Mouse (Mus musculus) liver, embryonic 16.5 days (tissue): ENCODE results near the gene Ankrd11. TPM values are rescaled to one million over a fixed set of nuclear protein-coding genes. Genes with fewer than 3 reads are reported as not detected.

Source experiments
- ATAC-seq: fragments of 200-750 bp; cut with Nextera tagmentation; 2 replicates; pipeline ENCODE4 v1.8.0; 2017; ENCODE audit warnings: low read depth, mild to moderate bottlenecking, moderate number of reproducible peaks, moderate library complexity
- H3K27ac ChIP-seq: fragments of 300-500 bp; sonication (generic); 2 replicates; pipeline ENCODE4 v1.5.1; 2014; ENCODE audit warnings: mild to moderate bottlenecking, low read length
- H3K27me3 ChIP-seq: fragments of 300-500 bp; sonication (generic); 2 replicates; pipeline ENCODE4 v1.6.1; 2014; ENCODE audit warnings: low read depth, low read length, mixed read lengths; ENCODE audit not compliant: control insufficient read depth, insufficient read depth
- H3K36me3 ChIP-seq: fragments of 300-500 bp; sonication (generic); 2 replicates; pipeline ENCODE4 v1.6.1; 2014; ENCODE audit warnings: mild to moderate bottlenecking; ENCODE audit not compliant: control insufficient read depth, insufficient read depth
- H3K4me1 ChIP-seq: fragments of 300-500 bp; sonication (generic); 2 replicates; pipeline ENCODE4 v1.6.1; 2014; ENCODE audit warnings: low read depth, low read length, mixed read lengths; ENCODE audit not compliant: control insufficient read depth
- H3K4me2 ChIP-seq: fragments of 300-500 bp; sonication (generic); 2 replicates; pipeline ENCODE4 v1.6.1; 2014; ENCODE audit warnings: low read depth, low read length, mixed read lengths
- H3K4me3 ChIP-seq: fragments of 300-500 bp; sonication (generic); 2 replicates; pipeline ENCODE4 v1.5.1; 2014; ENCODE audit warnings: low read depth, mild to moderate bottlenecking, low read length
- H3K9ac ChIP-seq: fragments of 300-500 bp; sonication (generic); 2 replicates; pipeline ENCODE4 v1.6.1; 2014; ENCODE audit warnings: low read depth, low read length
- H3K9me3 ChIP-seq: fragments of 300-500 bp; sonication (generic); replicated peaks from 2 replicates; pipeline ENCODE4 v1.6.1; 2016; ENCODE audit warnings: low read length; ENCODE audit not compliant: control insufficient read depth
- WGBS: fragments of 180-500 bp; shearing (Covaris S2); extraction: QIAGEN DNeasy Blood & Tissue Kit; methylation state at CpG from one replicate; pipeline ENCODE4 v1.1.7; 2014; ENCODE audit not compliant: insufficient replicate concordance; 5-methylcytosine and 5-hydroxymethylcytosine counted together
- polyA plus RNA-seq: library from polyadenylated mRNA; unstranded; fragments of >200 nt; fragmentation: Nextera tagmentation; extraction: Ambion mirVana; gene quantifications from 2 replicates; pipeline ENCODE4 v1.2.1, GENCODE M21; 2015

Gene Ankrd11
- polyA plus RNA-seq, 1 experiment from 2014 or later, result 8.6 TPM

GRCm38 (mm10) chr8:123042974-123043625, 1.0 kb upstream of the Ankrd11 start:
- Histone ChIP-seq H3K9ac (peak overlapping the region; percentile 98), H3K4me1 (peaks cover 37% of the 10 kb centered on the region), H3K9me3 (no peaks in the 10 kb centered on the region), H3K27me3 (no peaks in the 10 kb centered on the region), H3K27ac (peak overlapping the region; percentile 100), H3K36me3 (no peaks in the 10 kb centered on the region), H3K4me3 (peak overlapping the region; percentile 93), H3K4me2 (peak overlapping the region; percentile 79)
- no peak for ATAC-seq
- 9% methylated on average over 22 of the region's 22 CpGs for WGBS

DNA sequence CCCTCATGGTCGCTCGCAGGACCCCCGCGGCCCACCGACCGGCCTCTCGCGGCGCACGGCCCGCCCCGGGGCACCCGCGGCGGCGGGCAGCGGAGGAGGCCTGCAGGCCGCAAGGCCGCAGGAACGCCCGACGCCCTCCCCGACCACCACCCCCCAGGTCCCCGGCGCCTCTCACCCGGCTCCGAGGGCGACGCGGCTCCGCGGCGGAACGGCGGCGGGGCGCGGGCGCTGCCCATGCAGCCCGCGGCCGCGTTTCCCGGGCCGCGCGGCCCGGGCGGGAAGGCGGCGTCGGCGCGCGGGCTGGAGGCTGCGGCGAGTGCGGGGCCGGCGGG, 337 bp downstream of the Ankrd11 start:
- H3K4me3 ChIP-seq, result peak overlapping the region; percentile 99
- H3K27ac ChIP-seq, result peak overlapping the region; percentile 94
- H3K4me2 ChIP-seq, result peak overlapping the region; percentile 91
- ATAC-seq, result peak; percentile 0; the same call in 1 of the 2 replicates
- H3K36me3 ChIP-seq, result no peaks in the 10 kb centered on the region
- under 1% methylated on average over 22 of the region's 60 CpGs for WGBS
- peaks cover 50% of the 10 kb centered on the region for H3K4me1 ChIP-seq
- H3K27me3 ChIP-seq, result no peaks in the 10 kb centered on the region
- peak overlapping the region; percentile 100 for H3K9ac ChIP-seq
- H3K9me3 ChIP-seq, result no peaks in the 10 kb centered on the region

DNA sequence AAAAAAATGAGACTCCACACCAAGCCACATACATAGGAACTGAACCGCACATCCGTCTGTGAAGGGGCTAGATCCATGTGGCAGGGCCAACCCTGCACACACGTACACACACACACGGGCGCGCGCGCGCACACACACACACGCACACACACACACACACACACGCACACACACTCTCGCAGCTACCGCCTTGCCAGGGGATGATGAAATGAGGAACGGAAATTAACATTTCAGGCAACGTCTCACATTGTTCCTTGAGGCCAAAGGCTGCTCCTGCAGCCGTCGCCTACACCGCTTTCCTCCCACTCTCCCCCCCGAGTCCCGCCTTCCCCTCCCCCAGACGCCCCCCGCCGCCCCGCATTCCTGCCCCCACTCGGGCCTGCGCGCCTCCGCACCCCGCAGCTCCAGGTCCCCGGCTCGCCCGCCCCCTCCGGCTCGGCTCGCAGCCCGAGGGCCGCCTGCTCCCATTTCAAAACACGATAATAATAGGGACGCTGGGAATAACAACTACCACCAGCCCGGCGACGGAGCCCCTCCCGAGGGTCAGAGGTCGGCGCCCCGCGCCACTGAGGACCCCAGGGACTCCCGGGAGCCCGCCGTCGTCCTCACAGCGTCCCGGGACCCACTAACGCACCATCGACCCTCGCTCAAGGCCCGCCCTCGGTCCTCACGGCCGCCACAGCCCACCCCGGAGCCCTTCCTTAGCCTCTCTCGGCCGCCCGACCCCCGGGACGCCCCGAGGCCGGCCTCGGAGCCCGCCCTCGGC, 886 bp downstream of the Ankrd11 start:
- Histone ChIP-seq H3K4me2 (peak overlapping the region; percentile 91), H3K27me3 (no peaks in the 10 kb centered on the region), H3K36me3 (no peaks in the 10 kb centered on the region), H3K27ac (peak overlapping the region; percentile 94), H3K4me1 (peaks cover 55% of the 10 kb centered on the region), H3K9me3 (no peaks in the 10 kb centered on the region), H3K9ac (peak overlapping the region; percentile 100), H3K4me3 (peak overlapping the region; percentile 99)
- WGBS, result under 1% methylated on average over 69 of the region's 71 CpGs
- ATAC-seq, result no peak

DNA sequence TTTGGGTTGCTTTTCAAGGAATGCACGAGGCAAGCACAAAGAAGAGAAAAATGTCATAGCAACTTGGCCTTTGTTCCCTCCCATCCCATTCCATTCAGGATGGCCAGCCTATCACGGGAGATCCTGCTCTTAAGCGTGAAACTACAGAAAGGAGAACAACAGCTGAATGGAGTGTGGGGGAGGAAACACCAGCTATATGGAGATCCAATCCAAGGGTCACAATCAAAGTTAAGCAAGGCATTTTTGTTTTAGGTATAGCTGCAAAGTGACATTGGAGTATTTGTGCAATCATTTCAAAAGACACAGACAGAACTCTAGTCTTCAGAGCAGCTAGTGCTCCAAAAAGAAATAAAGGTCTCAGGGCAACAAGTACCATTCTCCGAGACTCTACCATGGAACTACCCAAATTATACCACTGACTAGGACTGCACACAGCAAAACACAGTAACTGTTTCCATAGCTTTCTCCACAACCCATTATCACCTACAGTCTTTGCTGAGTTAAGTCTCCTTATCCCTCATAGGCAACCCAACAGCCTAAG, 1.9 kb downstream of the Ankrd11 start:
- H3K27me3 ChIP-seq, result no peaks in the 10 kb centered on the region
- H3K4me2 ChIP-seq, result peak overlapping the region; percentile 91
- peaks cover 65% of the 10 kb centered on the region for H3K4me1 ChIP-seq
- ATAC-seq, result no peak
- no peaks in the 10 kb centered on the region for H3K36me3 ChIP-seq
- H3K27ac ChIP-seq, result peak overlapping the region; percentile 94
- no peaks in the 10 kb centered on the region for H3K9me3 ChIP-seq
- H3K9ac ChIP-seq, result peak overlapping the region; percentile 100
- 14% methylated on average over 4 of the region's 4 CpGs for WGBS
- peak overlapping the region; percentile 99 for H3K4me3 ChIP-seq

- H3K4me3 ChIP-seq, result peak overlapping the region; percentile 99
- no peaks in the 10 kb centered on the region for H3K36me3 ChIP-seq
- peaks cover 69% of the 10 kb centered on the region for H3K4me1 ChIP-seq
- peak overlapping the region; percentile 91 for H3K4me2 ChIP-seq
- no peak for ATAC-seq
- H3K9me3 ChIP-seq, result no peaks in the 10 kb centered on the region
- H3K27me3 ChIP-seq, result no peaks in the 10 kb centered on the region
- 76% methylated on average over 11 of the region's 11 CpGs for WGBS
- peak overlapping the region; percentile 94 for H3K27ac ChIP-seq
- peak overlapping the region; percentile 100; the same call in 1 of the 2 replicates for H3K9ac ChIP-seq
These were observed 2.5 kb downstream of the Ankrd11 start for GRCm38 (mm10) chr8:123039376-123040109.

GRCm38 (mm10) chr8:123038351-123038750, 3.7 kb downstream of the Ankrd11 start:
- peak overlapping the region; percentile 46; the same call in 1 of the 2 replicates for H3K27ac ChIP-seq
- H3K9ac ChIP-seq, result no peak overlapping the region
- peaks cover 64% of the 10 kb centered on the region for H3K4me1 ChIP-seq

GRCm38 (mm10) chr8:123037487-123037886, 4.6 kb downstream of the Ankrd11 start:
- peak overlapping the region; percentile 33; the same call in 1 of the 2 replicates for H3K4me2 ChIP-seq
- no peaks in the 10 kb centered on the region for H3K36me3 ChIP-seq
- no peak for ATAC-seq
- 35% methylated on average over 11 of the region's 11 CpGs for WGBS
- peaks cover 69% of the 10 kb centered on the region for H3K4me1 ChIP-seq
- peak overlapping the region; percentile 12; the same call in 1 of the 2 replicates for H3K4me3 ChIP-seq
- peak overlapping the region; percentile 86 for H3K27ac ChIP-seq
- 0 out of 2 replicates have a peak overlapping the region, but pooled peaks have one; percentile 0 for H3K9ac ChIP-seq
- H3K27me3 ChIP-seq, result no peaks in the 10 kb centered on the region
- no peaks in the 10 kb centered on the region for H3K9me3 ChIP-seq

More at GRCm38 (mm10) chr8:123038351-123038750, 3.7 kb downstream of the Ankrd11 start:
- Histone ChIP-seq H3K9me3 (no peaks in the 10 kb centered on the region), H3K4me2 (no peak overlapping the region), H3K4me3 (no peak overlapping the region), H3K27me3 (no peaks in the 10 kb centered on the region), H3K36me3 (no peaks in the 10 kb centered on the region)
- no peak for ATAC-seq
- WGBS, result 62% methylated on average over 2 of the region's 2 CpGs

- no peak overlapping the region for H3K4me3 ChIP-seq
- H3K36me3 ChIP-seq, result no peaks in the 10 kb centered on the region
- H3K9me3 ChIP-seq, result no peaks in the 10 kb centered on the region
- H3K4me2 ChIP-seq, result peak overlapping the region; percentile 33
- no peak overlapping the region for H3K9ac ChIP-seq
- H3K4me1 ChIP-seq, result peaks cover 74% of the 10 kb centered on the region
- H3K27ac ChIP-seq, result peak overlapping the region; percentile 86
- peak; percentile 86 for ATAC-seq
- no peaks in the 10 kb centered on the region for H3K27me3 ChIP-seq
- WGBS, result 8% methylated on average over 3 of the region's 3 CpGs
These were observed 5.1 kb downstream of the Ankrd11 start for GRCm38 (mm10) chr8:123036956-123037355.
